Mouse (Mus musculus) large intestine, adult 2 months (tissue): Measurements from ENCODE around the gene Map3k19. TPM values are rescaled to one million over a fixed set of nuclear protein-coding genes. Genes with fewer than 3 reads are reported as not detected.

ENCODE experiments used
- DNase-seq: peaks from one replicate; pipeline ENCODE4 v3.0.0-alpha.2; 2012; ENCODE audit warnings: low read depth, low spot score
- WGBS: fragments of 180-500 bp; shearing (Covaris S2); methylation state at CpG from one replicate; pipeline ENCODE4 v1.1.7; 2018; 5-methylcytosine and 5-hydroxymethylcytosine counted together
- polyA plus RNA-seq: library from polyadenylated mRNA; depleted of rRNA; stranded (reverse); fragments of >200 nt; gene quantifications from 2 replicates; pipeline ENCODE4 v1.2.3, GENCODE M21; 2012; rRNA removed

Gene Map3k19
- 0.06 and 0.08 TPM in 2 replicates for polyA plus RNA-seq

GRCm38 (mm10) chr1:127854486-127855222 is at the start of gene Map3k19:
Map3k19 (minus strand) TSS chr1:127855031.
- 64% methylated on average over 14 of the region's 14 CpGs for WGBS
- no peak for DNase-seq

- no peak for DNase-seq
- 35% methylated on average over 1 of the region's 1 CpGs for whole genome bisulfite sequencing
Measured at GRCm38 (mm10) chr1:127899401-127899800, 44.6 kb upstream of the Map3k19 start.

DNA sequence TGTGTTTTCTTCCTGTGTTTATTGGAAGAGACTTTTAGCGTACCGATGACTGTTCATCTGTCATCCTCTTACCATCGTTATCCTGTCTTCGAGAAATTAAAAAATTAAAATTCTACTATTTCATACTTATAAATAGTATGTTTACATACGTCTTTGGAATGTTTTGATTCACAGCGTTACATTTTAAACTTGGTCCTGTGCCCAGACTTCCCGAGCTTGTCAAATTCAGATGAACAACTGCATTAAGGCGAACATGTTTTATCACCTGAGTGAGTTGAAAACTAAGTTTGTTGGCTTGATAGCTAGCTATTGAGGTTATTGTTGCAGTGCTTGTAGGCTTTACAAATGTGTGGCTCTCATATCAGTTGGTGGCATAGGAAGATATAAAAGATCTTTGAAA is 14.4 kb upstream of the Map3k19 start:
- 9% methylated on average over 8 of the region's 8 CpGs for WGBS
- no peak for DNase-seq

DNA sequence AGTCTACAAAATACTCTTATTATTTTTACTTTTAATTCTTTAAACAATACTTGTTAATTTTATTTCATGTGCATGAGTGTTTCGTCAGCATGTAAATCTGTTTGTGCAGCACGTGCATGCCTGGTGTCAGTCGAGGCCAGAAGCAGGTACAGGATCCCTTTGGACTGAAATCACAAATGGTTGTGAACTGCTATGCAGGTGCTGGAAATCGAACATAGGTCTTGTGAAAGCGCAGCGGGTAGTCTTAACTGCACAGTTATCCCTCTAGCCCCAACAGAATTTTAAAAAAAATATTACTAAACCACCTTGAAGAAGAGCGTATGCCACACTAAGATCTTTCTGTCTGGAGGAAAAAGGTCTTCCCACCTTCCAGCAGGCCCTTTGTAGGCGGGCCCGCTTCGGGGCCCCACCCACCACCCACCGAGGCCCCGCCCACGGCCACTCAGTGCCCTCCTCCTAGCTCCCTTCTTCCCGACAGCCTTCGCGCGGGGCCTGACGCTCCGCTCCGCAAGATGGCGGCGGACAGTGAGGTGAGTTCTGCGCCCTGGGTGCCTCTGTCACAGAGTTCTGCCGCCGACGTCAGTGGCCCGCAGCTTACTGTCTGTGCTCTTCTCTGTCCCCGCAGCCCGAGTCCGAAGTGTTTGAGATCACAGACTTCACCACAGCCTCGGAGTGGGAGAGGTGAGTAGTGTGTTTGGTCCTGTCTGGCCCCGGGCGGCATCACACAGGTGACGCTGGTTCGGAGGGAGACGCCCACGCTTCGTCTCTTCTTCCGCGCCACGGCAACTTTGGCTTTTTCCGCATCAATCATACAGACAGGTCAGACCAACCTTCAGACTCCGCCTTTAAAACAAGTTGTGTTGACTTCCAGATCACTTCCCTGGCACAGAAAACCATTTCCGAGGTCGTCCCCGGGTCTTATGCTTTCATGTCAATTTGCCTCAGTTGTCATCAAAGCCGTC is 13.8 kb upstream of the Map3k19 start, which contains the start of gene Rab3gap1:
Gene Rab3gap1, plus strand, starts transcription at position 474 of the 962 bp plus-strand sequence.
- WGBS, result 10% methylated on average over 47 of the region's 47 CpGs
- DNase-seq, result peak; percentile 80

GRCm38 (mm10) chr1:127863806-127864205 is 9.0 kb upstream of the Map3k19 start:
- WGBS, result 67% methylated on average over 7 of the region's 7 CpGs
- DNase-seq, result no peak

GRCm38 (mm10) chr1:127861900-127862299 is 7.1 kb upstream of the Map3k19 start:
- WGBS, result 86% methylated on average over 5 of the region's 5 CpGs
- no peak for DNase-seq

- WGBS, result 89% methylated on average over 4 of the region's 4 CpGs
- no peak for DNase-seq
Measured at GRCm38 (mm10) chr1:127860492-127860891, 5.7 kb upstream of the Map3k19 start.

GRCm38 (mm10) chr1:127859799-127860400 is 5.1 kb upstream of the Map3k19 start:
- no peak for DNase-seq
- 49% methylated on average over 6 of the region's 6 CpGs for WGBS

DNA sequence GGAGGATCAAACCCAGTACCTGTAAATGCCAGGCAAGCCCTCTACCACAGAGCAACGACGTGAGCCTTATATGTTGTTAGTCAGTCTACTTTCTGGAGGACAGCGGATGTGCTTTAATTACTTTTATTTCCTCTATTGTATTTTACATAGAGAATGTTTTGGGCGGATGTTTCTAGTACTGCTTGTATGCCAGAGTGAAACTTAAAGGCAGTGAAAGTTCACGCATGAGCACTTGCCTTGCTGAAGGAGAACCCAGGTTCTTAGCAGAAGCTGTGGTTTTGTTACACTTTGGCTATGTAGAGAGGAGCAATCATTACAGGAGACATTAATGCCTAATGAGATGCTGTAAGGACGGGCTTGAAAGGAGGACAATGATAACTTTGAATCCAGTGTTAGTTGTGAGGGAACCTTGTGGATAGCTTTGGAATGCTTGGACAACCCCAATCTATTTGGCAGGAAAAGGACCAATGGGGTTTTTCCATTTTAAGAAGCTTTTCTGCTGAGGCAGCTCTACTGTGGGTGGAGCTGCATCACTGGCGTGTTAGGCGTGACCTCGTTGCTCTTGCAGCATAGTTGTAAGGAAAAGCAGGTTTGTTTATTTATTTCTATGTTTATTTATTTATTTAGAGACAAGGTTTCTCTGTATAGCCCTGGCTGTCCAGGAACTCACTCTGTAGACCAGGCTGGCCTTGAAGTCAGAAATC is 4.3 kb upstream of the Map3k19 start:
- 69% methylated on average over 9 of the region's 9 CpGs for WGBS

DNA sequence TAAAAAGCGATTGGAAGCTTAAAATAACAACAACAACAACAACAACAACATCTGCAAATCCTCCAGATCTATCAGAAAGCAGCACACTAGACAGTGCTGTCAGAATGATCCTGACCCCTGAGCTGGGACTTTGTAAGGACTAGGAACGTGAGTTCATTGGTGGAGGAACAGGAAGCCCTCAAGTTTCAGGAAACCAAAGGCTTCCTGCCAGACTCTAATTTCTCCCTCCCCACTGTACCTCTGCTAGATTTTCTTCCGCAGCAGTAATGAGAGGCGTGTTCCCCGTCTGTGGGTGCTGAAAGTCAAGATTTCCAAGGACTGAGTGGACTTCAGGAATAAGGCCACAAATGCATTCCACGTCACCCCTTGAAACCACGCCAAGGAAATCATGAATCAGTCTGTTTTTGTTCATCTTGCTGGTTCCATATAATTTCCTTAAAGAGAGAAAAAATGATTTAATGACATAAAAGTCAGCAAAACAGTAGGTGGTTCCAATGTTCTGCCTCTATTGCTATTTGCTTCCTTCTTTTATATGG is 4.7 kb downstream of the Map3k19 start:
- no peak for DNase-seq
- WGBS, result 65% methylated on average over 7 of the region's 7 CpGs

More for the DNA sequence above, 4.3 kb upstream of the Map3k19 start:
- DNase-seq, result no peak

DNA sequence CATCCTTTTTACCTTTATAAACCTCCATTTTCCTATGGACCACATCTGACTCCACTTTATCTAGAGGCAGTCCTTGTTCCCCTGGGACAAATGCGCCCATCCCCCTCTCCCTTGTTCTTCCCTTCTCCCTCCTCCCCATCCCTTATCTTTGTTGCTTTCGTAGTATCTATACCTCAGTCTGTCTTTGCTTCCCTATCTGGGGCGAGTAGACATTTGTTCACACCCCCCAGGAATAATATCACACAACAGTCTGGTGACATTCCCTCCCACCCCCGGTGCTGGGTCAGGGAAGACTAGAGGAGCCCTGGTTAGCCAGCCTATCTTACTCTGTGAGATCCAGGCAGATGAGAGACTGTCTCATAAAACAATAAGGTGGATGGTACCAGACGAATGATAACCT is 9.4 kb downstream of the Map3k19 start:
- 91% methylated on average over 5 of the region's 5 CpGs for WGBS
- DNase-seq, result no peak

GRCm38 (mm10) chr1:127838602-127839001 is 16.2 kb downstream of the Map3k19 start:
- 25% methylated on average over 1 of the region's 1 CpGs for WGBS

GRCm38 (mm10) chr1:127836619-127837018 is 18.2 kb downstream of the Map3k19 start:
- WGBS, result 29% methylated on average over 4 of the region's 4 CpGs

More at GRCm38 (mm10) chr1:127838602-127839001, 16.2 kb downstream of the Map3k19 start:
- DNase-seq, result no peak

GRCm38 (mm10) chr1:127834202-127834601 is 20.6 kb downstream of the Map3k19 start:
- no peak for DNase-seq
- WGBS, result 58% methylated on average over 4 of the region's 4 CpGs

More at GRCm38 (mm10) chr1:127836619-127837018, 18.2 kb downstream of the Map3k19 start:
- DNase-seq, result no peak

DNA sequence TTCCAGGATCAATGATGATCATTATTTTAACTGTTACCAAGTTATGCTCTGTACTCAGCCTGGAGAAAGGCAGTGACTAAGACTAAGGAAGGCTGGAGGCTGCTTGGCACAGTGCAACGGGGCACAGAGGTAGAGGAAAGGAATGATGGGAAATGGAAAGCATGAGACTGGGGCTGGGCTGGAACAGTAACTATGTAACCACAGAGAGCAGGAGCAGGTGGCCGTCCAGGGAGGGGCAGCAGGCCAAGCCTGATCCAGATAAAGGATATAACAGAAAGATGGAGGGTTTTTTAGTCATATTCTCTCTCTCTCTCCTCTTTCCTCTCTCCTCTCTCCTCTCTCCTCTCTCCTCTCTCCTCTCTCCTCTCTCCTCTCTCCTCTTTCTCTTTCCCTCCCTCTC is 21.1 kb downstream of the Map3k19 start:
- 13% methylated on average over 2 of the region's 2 CpGs for WGBS

DNA sequence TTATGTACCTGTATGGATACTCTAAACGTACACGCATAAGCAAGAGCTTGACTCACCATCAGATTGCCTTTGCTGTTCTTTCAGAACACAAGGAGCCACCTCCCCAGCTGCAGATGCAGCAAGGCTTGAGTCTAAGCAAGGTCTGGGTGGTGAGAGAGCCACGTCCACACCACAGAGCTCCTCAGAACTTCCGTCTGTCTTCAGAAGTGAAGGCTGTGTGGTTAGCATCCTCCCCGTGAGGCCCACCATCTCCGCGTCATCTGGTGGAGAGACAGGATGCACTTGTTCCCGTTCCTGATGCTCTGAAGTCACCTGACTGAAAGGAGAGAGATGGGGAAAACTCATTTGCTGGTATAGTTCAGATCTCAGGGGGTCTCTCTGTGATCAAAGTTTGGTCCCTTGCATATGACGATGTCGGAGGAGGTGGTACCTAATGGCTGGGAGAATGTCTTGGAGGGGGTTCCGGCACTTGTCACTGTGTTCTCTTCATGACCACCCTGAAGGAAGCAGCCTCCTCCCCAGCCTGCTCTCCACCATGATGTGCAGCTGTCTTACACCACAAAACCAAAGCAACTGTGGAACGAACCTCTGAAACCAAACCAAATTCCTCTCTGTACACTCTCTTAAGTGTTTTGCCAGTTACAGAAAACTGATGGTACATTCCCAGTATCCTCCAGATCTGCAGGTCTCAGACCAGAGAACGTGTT is 24.5 kb downstream of the Map3k19 start:
- 82% methylated on average over 13 of the region's 13 CpGs for WGBS

More for the DNA sequence above, 21.1 kb downstream of the Map3k19 start:
- DNase-seq, result no peak

GRCm38 (mm10) chr1:127827325-127827724 is 27.5 kb downstream of the Map3k19 start:
- DNase-seq, result peak; percentile 57
- WGBS, result 4% methylated on average over 2 of the region's 2 CpGs

More for the DNA sequence above, 24.5 kb downstream of the Map3k19 start:
- DNase-seq, result no peak

DNA sequence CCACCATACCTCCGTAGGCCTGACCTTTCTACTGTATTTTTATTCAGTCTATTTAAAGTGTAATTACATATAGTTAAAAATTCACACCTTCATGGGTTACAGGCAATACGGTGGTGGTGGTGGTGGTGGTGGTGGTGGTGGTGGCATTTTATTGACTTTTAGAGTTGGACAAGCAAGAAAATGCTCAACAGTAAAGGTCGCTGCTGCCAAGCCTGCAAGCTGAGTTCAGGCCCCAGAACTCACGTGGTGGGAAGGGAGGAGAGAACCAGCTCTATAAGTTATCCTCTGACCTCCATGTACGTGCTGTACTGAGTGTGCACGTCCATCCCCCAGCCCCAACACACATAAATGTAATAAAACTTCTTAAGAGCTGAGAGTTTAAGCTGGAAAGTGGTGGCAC is 38.5 kb downstream of the Map3k19 start:
- WGBS, result 62% methylated on average over 6 of the region's 6 CpGs

More for the DNA sequence above, 38.5 kb downstream of the Map3k19 start:
- DNase-seq, result no peak
